Mouse (Mus musculus): ENCODE measurements at regions not wholly inside any gene's neighbourhood (a gene's known extent, or its start where the extent isn't known, plus 50 kb on each side); places are given as distances from the start of the nearest gene placed in this dataset.

DNA sequence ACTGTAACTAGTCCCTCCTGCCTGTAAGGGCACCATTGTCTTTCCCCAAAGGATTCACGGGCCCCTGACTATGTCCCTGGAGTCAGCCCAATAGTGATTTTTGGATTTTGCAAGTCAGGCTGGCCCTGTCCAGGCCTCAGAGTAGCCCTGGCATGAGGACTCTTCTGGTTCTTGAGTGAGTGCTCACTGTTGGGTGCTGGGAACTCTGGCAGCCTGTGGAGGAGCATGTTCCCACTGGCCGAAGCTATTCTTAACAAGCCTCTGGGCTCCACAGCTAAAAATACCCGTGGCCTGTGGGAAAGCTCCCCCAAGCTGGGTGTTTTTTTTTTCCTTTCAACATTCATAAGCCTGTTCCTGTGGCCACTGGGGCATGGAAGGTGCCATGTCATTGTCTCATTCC, 60.0 kb upstream of the Ccnd1 start:
- no peaks in the 10 kb centered on the region for H3K9me3 ChIP-seq (replicated peaks; ENCODE audit: insufficient read depth, low read length)
- no peak overlapping the region for H3K27ac ChIP-seq (ENCODE audit: control insufficient read depth, low read depth, low read length)
- no peak for DNase-seq (ENCODE audit: low read depth, low spot score)
- H3K4me1 ChIP-seq (ENCODE audit: control insufficient read depth in 1 of 2, insufficient read depth in 2 of 2, low read length in 2 of 2) = no peaks in the 10 kb centered on the region
- TF ChIP-seq E2F4 (IDR thresholded peaks at IDR 0.05; ENCODE audit: borderline replicate concordance, low read depth, low read length) = no peak
- TF ChIP-seq CHD1 (IDR thresholded peaks at IDR 0.05; ENCODE audit: low read depth, low read length) = no peak
- no peak for TF ChIP-seq UBTF (IDR thresholded peaks at IDR 0.05; ENCODE audit: borderline replicate concordance, insufficient read depth, low read depth, low read length)
- no peak for TF ChIP-seq BHLHE40 (IDR thresholded peaks at IDR 0.05; ENCODE audit: borderline replicate concordance, low read depth, low read length)
- no peak for TF ChIP-seq MAX (IDR thresholded peaks at IDR 0.05; ENCODE audit: low read length)
- TF ChIP-seq MYC (IDR thresholded peaks at IDR 0.05; ENCODE audit: low read depth, low read length) = no peak
- H3K9ac ChIP-seq (ENCODE audit: control insufficient read depth, low read depth, low read length, poor library complexity, severe bottlenecking) = no peak overlapping the region
- no peaks in the 10 kb centered on the region for H3K27me3 ChIP-seq (ENCODE audit: control insufficient read depth in 1 of 2, insufficient read depth in 2 of 2, low read length in 2 of 2)
- H3K36me3 ChIP-seq (ENCODE audit: control insufficient read depth in 1 of 2, insufficient read depth in 2 of 2, low read length in 2 of 2) = no peaks in the 10 kb centered on the region
- H3K79me2 ChIP-seq (ENCODE audit: control insufficient read depth, insufficient read depth, low read length, poor library complexity) = no peaks in the 10 kb centered on the region
- no peak overlapping the region for H3K4me3 ChIP-seq (ENCODE audit: control insufficient read depth in 1 of 2, insufficient read depth in 1 of 2, low read depth in 2 of 2, low read length in 2 of 2)

DNA sequence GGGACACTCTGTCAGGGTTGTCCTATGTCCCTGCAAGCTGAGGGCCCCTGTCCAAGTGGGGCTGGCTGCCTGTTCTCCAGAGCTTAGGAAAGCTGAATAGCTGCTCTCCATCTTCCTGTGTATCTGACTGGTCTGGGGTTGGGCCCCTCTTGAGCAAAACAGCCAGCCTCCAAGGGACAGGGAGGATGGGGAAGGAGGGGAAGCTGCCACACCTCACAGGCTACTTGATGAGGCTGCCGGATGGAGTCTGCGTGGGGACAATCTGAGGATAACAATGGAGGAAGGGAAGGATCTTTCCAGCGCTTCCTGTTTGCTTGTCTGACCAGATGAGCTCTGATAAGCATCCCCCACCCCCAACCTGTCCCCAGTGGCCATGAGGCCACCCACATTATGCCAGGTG, 57.1 kb upstream of the Ccnd1 start:
- no peak for DNase-seq (ENCODE audit: low read depth, low spot score)
- no peaks in the 10 kb centered on the region for H3K36me3 ChIP-seq (ENCODE audit: control insufficient read depth in 1 of 2, insufficient read depth in 2 of 2, low read length in 2 of 2)
- H3K4me1 ChIP-seq (ENCODE audit: control insufficient read depth in 1 of 2, insufficient read depth in 2 of 2, low read length in 2 of 2) = no peaks in the 10 kb centered on the region
- no peak for TF ChIP-seq ETS1 (IDR thresholded peaks at IDR 0.05; ENCODE audit: low read depth, low read length)
- TF ChIP-seq ZKSCAN1 (IDR thresholded peaks at IDR 0.05; ENCODE audit: low read depth, low read length) = no peak
- TF ChIP-seq MAZ (IDR thresholded peaks at IDR 0.05; ENCODE audit: low read depth, low read length) = no peak
- no peak for TF ChIP-seq GABPA (IDR thresholded peaks at IDR 0.05; ENCODE audit: low read depth, low read length)
- TF ChIP-seq ELF1 (IDR thresholded peaks at IDR 0.05; ENCODE audit: low read depth, low read length) = no peak
- TF ChIP-seq NELFE (IDR thresholded peaks at IDR 0.05; ENCODE audit: low read depth, low read length) = no peak
- TF ChIP-seq MEF2A (IDR thresholded peaks at IDR 0.05; ENCODE audit: extremely low read depth, insufficient replicate concordance, low read depth, low read length, poor library complexity, severe bottlenecking) = no peak
- no peaks in the 10 kb centered on the region for H3K27me3 ChIP-seq (ENCODE audit: control insufficient read depth in 1 of 2, insufficient read depth in 2 of 2, low read length in 2 of 2)
- H3K9ac ChIP-seq (ENCODE audit: control insufficient read depth, low read depth, low read length, poor library complexity, severe bottlenecking) = no peak overlapping the region
- no peaks in the 10 kb centered on the region for H3K9me3 ChIP-seq (replicated peaks; ENCODE audit: insufficient read depth, low read length)
- H3K4me3 ChIP-seq (ENCODE audit: control insufficient read depth in 1 of 2, insufficient read depth in 1 of 2, low read depth in 2 of 2, low read length in 2 of 2) = no peak overlapping the region
- H3K27ac ChIP-seq (ENCODE audit: control insufficient read depth, low read depth, low read length) = no peak overlapping the region
- no peaks in the 10 kb centered on the region for H3K79me2 ChIP-seq (ENCODE audit: control insufficient read depth, insufficient read depth, low read length, poor library complexity)

DNA sequence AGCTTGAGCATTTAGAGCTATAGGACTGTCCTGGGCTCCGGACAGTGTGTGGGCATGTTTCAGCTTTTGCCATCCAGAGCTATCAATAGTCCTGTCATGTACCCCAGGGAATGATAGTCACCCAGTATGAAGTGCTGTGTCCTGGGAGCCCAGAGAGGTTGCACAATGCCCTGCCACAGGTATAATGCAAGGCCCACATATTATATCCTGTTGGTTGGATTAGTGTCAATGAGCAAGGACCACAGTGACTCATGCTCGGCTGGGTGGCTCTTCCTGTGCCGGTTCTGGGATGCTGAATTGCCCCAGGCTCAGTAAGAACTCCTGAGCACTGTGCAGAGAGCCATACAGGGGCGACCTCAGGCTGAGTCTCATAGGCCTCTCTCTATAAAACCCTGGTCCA, 54.5 kb upstream of the Ccnd1 start:
- no peak for DNase-seq (ENCODE audit: low read depth, low spot score)
- Histone ChIP-seq H3K9me3 (replicated peaks; ENCODE audit: insufficient read depth, low read length) (no peaks in the 10 kb centered on the region), H3K36me3 (ENCODE audit: control insufficient read depth in 1 of 2, insufficient read depth in 2 of 2, low read length in 2 of 2) (no peaks in the 10 kb centered on the region), H3K4me3 (ENCODE audit: control insufficient read depth in 1 of 2, insufficient read depth in 1 of 2, low read depth in 2 of 2, low read length in 2 of 2) (no peak overlapping the region), H3K27ac (ENCODE audit: control insufficient read depth, low read depth, low read length) (no peak overlapping the region), H3K79me2 (ENCODE audit: control insufficient read depth, insufficient read depth, low read length, poor library complexity) (no peaks in the 10 kb centered on the region), H3K4me1 (ENCODE audit: control insufficient read depth in 1 of 2, insufficient read depth in 2 of 2, low read length in 2 of 2) (no peaks in the 10 kb centered on the region), H3K9ac (ENCODE audit: control insufficient read depth, low read depth, low read length, poor library complexity, severe bottlenecking) (no peak overlapping the region), H3K27me3 (ENCODE audit: control insufficient read depth in 1 of 2, insufficient read depth in 2 of 2, low read length in 2 of 2) (no peaks in the 10 kb centered on the region)
- TF ChIP-seq JUND (IDR thresholded peaks at IDR 0.05; ENCODE audit: low read depth, low read length) (no peak), ZC3H11A (IDR thresholded peaks at IDR 0.05; ENCODE audit: low read depth, low read length) (no peak), KAT2A (conservative IDR thresholded peaks at IDR 0.05; ENCODE audit: low read depth, low read length) (no peak), EP300 (IDR thresholded peaks at IDR 0.05; ENCODE audit: low read depth in 1 of 2, low read length in 2 of 2) (no peak), GABPA (IDR thresholded peaks at IDR 0.05; ENCODE audit: low read depth, low read length) (no peak), RCOR1 (IDR thresholded peaks at IDR 0.05; ENCODE audit: low read depth, low read length) (no peak), SMC3 (IDR thresholded peaks at IDR 0.05; ENCODE audit: low read depth, low read length) (no peak), TCF12 (IDR thresholded peaks at IDR 0.05; ENCODE audit: low read depth, low read length) (no peak), POLR2AphosphoS5 (IDR thresholded peaks at IDR 0.05; ENCODE audit: borderline replicate concordance, low read depth, low read length) (no peak), MEF2A (IDR thresholded peaks at IDR 0.05; ENCODE audit: extremely low read depth, insufficient replicate concordance, low read depth, low read length, poor library complexity, severe bottlenecking) (no peak), CHD1 (IDR thresholded peaks at IDR 0.05; ENCODE audit: low read depth, low read length) (no peak), CHD2 (IDR thresholded peaks at IDR 0.05; ENCODE audit: low read length) (no peak), TBP (IDR thresholded peaks at IDR 0.05; ENCODE audit: low read depth, low read length) (no peak), POLR2A (IDR thresholded peaks at IDR 0.05; ENCODE audit: control insufficient read depth in 1 of 2, insufficient read depth in 1 of 2, low read depth in 1 of 2, low read length in 2 of 2, poor library complexity in 1 of 2) (no peak)
